ENCODE assay signal across 8 mouse cellular contexts in the genomic region with DNA sequence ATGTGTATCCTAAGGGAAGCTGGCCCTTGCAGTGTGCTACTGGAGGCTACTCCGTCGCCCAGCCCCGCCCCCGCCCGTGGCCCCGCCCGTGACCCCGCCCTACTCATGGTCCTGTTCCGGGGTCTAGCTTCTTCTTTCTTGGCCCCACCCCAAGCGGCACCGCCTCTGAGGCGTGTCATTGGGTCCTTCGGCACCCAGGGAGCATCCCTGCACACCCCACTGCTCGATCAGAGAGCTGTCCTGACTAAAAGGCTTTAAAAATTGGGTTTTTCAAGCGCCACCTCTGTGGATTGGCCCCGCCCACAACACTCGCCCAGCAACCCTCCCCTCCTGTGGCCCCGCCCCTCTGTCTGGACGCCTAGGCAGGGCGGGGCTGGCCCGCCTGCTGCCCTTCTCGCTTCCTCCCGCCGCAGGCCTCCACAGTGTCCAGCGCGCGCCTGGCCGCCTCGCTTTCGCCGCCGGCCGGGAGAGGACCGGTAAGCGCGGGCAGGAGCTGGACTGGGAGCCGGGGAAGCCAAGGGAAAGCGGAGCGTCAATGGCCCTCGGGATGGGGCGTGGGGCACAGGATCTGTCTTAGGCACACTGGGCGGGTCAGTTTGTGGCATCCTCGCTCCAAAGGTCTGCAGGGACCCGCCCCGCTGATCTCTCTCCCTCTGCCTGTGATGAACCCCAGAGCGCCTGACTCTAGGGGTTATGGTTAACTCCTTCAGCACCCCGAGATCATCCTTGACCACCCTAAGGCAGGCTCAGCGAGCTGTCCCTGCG. TPM values are rescaled to one million over a fixed set of nuclear protein-coding genes. Genes with fewer than 3 reads are reported as not detected.
DNase-seq lines count a peak whose midpoint lies in the region; ATAC-seq lines count a peak whose summit lies in the region.

A gene (plus strand): TSS at position 193 of the 765 bp plus-strand sequence.

- peak within 1 kb of the TSS; percentile 65 for H3K4me2 ChIP-seq in embryonic facial prominence, embryonic 14.5 days (ENCODE audit: low read depth, low read length)
- H3K4me2 ChIP-seq in kidney, embryonic 14.5 days (replicated peaks; ENCODE audit: low read depth, low read length): peak within 1 kb of the TSS; percentile 61
- peak within 1 kb of the TSS; percentile 90 for H3K4me2 ChIP-seq in limb, embryonic 15.5 days

- H3K4me3 ChIP-seq in embryonic facial prominence, embryonic 14.5 days (ENCODE audit: low read depth, low read length): peak within 1 kb of the TSS; percentile 52
- H3K4me3 ChIP-seq in kidney, embryonic 14.5 days (ENCODE audit: low read length): peak within 1 kb of the TSS; percentile 57
- H3K4me3 ChIP-seq in limb, embryonic 15.5 days: peak within 1 kb of the TSS; percentile 69

- H3K27me3 ChIP-seq in embryonic facial prominence, embryonic 14.5 days (replicated peaks; ENCODE audit: control insufficient read depth, insufficient read depth, low read length): no peaks in the 10 kb centered on the region
- H3K27me3 ChIP-seq in kidney, embryonic 14.5 days (ENCODE audit: control insufficient read depth, insufficient read depth, low read length): peaks cover 5% of the 10 kb centered on the region; the same call in 1 of the 2 replicates
- H3K27me3 ChIP-seq in limb, embryonic 15.5 days: 0 out of 2 replicates have a peak, but pooled peaks cover 2% of the 10 kb centered on the region

- H3K36me3 ChIP-seq in embryonic facial prominence, embryonic 14.5 days (ENCODE audit: control insufficient read depth, insufficient read depth, low read length): no peaks in the 10 kb centered on the region
- H3K36me3 ChIP-seq in kidney, embryonic 14.5 days (ENCODE audit: control insufficient read depth, insufficient read depth, low read length): no peaks in the 10 kb centered on the region
- no peaks in the 10 kb centered on the region for H3K36me3 ChIP-seq in limb, embryonic 15.5 days

- ATAC-seq in embryonic facial prominence, embryonic 14.5 days (ENCODE audit: low read depth): peak; percentile 94
- peak; percentile 94 for ATAC-seq in kidney, embryonic 14.5 days (ENCODE audit: low FRiP score, low TSS enrichment)
- ATAC-seq in limb, embryonic 15.5 days (ENCODE audit: insufficient number of reproducible peaks, low FRiP score, low TSS enrichment, low read depth): peak; percentile 89

- H3K9me3 ChIP-seq in embryonic facial prominence, embryonic 14.5 days (ENCODE audit: control insufficient read depth, low read length): no peaks in the 10 kb centered on the region
- no peaks in the 10 kb centered on the region for H3K9me3 ChIP-seq in kidney, embryonic 14.5 days (ENCODE audit: control insufficient read depth, low read length)
- no peaks in the 10 kb centered on the region for H3K9me3 ChIP-seq in limb, embryonic 15.5 days

- H3K4me1 ChIP-seq in embryonic facial prominence, embryonic 14.5 days (ENCODE audit: control insufficient read depth, insufficient read depth, low read length): no peaks in the 10 kb centered on the region
- H3K4me1 ChIP-seq in kidney, embryonic 14.5 days (ENCODE audit: control insufficient read depth, insufficient read depth, low read length): peaks cover 8% of the 10 kb centered on the region; the same call in 1 of the 2 replicates
- H3K4me1 ChIP-seq in limb, embryonic 15.5 days: peaks cover 17% of the 10 kb centered on the region

- H3K27ac ChIP-seq in embryonic facial prominence, embryonic 14.5 days (replicated peaks; ENCODE audit: low read depth, low read length): no peak within 1 kb of the TSS
- peak within 1 kb of the TSS; percentile 60; the same call in 1 of the 2 replicates for H3K27ac ChIP-seq in kidney, embryonic 14.5 days (ENCODE audit: low read depth, low read length)
- peak within 1 kb of the TSS; percentile 69 for H3K27ac ChIP-seq in limb, embryonic 15.5 days

- WGBS in embryonic facial prominence, embryonic 14.5 days: 2% methylated on average over 39 of the region's 49 CpGs
- 1% methylated on average over 47 of the region's 49 CpGs for WGBS in kidney, embryonic 14.5 days
- under 1% methylated on average over 49 of the region's 49 CpGs for WGBS in limb, embryonic 15.5 days

- H3K9ac ChIP-seq in embryonic facial prominence, embryonic 14.5 days (ENCODE audit: low read depth, low read length): peak within 1 kb of the TSS; percentile 65
- H3K9ac ChIP-seq in kidney, embryonic 14.5 days (ENCODE audit: low read depth, low read length): peak within 1 kb of the TSS; percentile 72
- H3K9ac ChIP-seq in limb, embryonic 15.5 days: peak within 1 kb of the TSS; percentile 62

- DNase-seq in 3T3-L1 (ENCODE audit: low read depth, low spot score): peak; percentile 96
- peak; percentile 81 to 89 for DNase-seq in adrenal gland, postnatal 4 days (ENCODE audit: low spot score in 2 of 2)
- DNase-seq in embryonic facial prominence, embryonic 14.5 days (ENCODE audit: low spot score): peak; percentile 89
- DNase-seq in heart, adult 8-10 months (ENCODE audit: low spot score): peak; percentile 92
- peak; percentile 81 to 89 for DNase-seq in monocyte, adult 2 months (ENCODE audit: low read depth in 1 of 2, low spot score in 2 of 2)
- DNase-seq in spleen, postnatal 36 days (ENCODE audit: low spot score in 2 of 2): peak; percentile 84 to 89

RNA-seq across cellular contexts. Expression of the gene that starts here (rescaled TPM):
- 10 to 100 TPM; 20.3 to 22.2 TPM for total RNA-seq in adrenal gland, postnatal 4 days (2021)
- polyA plus RNA-seq in embryonic facial prominence, embryonic 14.5 days (2014; fragmentation: Nextera tagmentation; extraction: Ambion mirVana): 5.4 and 7.2 TPM in 2 replicates
- 10 to 100 TPM; 48.1 to 98.4 (median 78.7) TPM for total RNA-seq in heart, adult 8-10 months (2022)
- 4.2 and 7.2 TPM in 2 replicates for polyA plus RNA-seq in kidney, embryonic 14.5 days (2014; fragmentation: Nextera tagmentation; extraction: Ambion mirVana)
- polyA plus RNA-seq in limb, embryonic 15.5 days (2015; fragmentation: Nextera tagmentation; extraction: Ambion mirVana): 6.5 and 7.6 TPM in 2 replicates
